8 mouse cellular contexts compared by ENCODE assay signal in the genomic region with DNA sequence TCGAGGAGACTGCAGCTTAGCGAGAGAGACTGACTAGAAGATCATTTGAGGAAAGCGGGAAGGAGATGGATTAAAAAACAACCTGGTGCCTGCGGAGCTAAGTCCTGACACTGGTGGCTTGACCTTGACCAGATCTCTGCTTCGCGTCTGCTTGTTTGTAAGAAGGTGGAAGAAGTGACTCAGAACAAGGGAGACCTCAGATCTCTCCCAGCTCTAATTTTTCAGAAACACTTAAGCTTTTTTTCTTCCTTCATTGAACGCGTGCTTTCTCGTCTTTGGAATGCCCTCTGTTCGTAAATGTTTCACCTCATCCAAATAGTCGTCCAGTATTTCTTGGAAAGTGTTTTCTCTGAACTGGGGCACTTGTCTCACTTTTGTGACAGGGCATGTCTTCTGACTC. TPM values are rescaled to one million over a fixed set of nuclear protein-coding genes. Genes with fewer than 3 reads are reported as not detected.
DNase-seq lines count a peak whose midpoint lies in the region; ATAC-seq and TF ChIP-seq lines count a peak whose summit lies in the region.

No protein-coding gene starts in this region.

- no peak for TF ChIP-seq POLR2A in thymus, adult 2 months (IDR thresholded peaks at IDR 0.05; ENCODE audit: control insufficient read depth, extremely low read depth, insufficient read depth, low read length, poor library complexity)

- H3K27me3 ChIP-seq in erythroblast, embryonic 14.5 days (ENCODE audit: control insufficient read depth), result peaks cover 49% of the 10 kb centered on the region
- H3K27me3 ChIP-seq in hindbrain, postnatal 0 days (ENCODE audit: insufficient read depth, low read length), result no peaks in the 10 kb centered on the region
- H3K27me3 ChIP-seq in midbrain, embryonic 11.5 days (ENCODE audit: control insufficient read depth, insufficient read depth, low read length), result no peaks in the 10 kb centered on the region
- H3K27me3 ChIP-seq in thymus, adult 2 months (ENCODE audit: control insufficient read depth, insufficient read depth, low read length), result no peaks in the 10 kb centered on the region

- peak overlapping the region; percentile 61 for H3K4me2 ChIP-seq in hindbrain, postnatal 0 days (ENCODE audit: low read depth, low read length)
- peak overlapping the region; percentile 50 for H3K4me2 ChIP-seq in midbrain, embryonic 11.5 days

- peaks cover 28% of the 10 kb centered on the region for H3K4me1 ChIP-seq in erythroblast, embryonic 14.5 days (ENCODE audit: control insufficient read depth)
- no peaks in the 10 kb centered on the region for H3K4me1 ChIP-seq in hindbrain, postnatal 0 days (ENCODE audit: insufficient read depth, low read length)
- peaks cover 11% of the 10 kb centered on the region; the same call in 1 of the 2 replicates for H3K4me1 ChIP-seq in midbrain, embryonic 11.5 days (ENCODE audit: control insufficient read depth, insufficient read depth, low read length)
- peaks cover 5% of the 10 kb centered on the region for H3K4me1 ChIP-seq in thymus, adult 2 months (replicated peaks; ENCODE audit: control insufficient read depth, insufficient read depth, low read length)

- DNase-seq in MN1 (ENCODE audit: low spot score), result peak; percentile 51
- DNase-seq in hindbrain, postnatal 0 days (ENCODE audit: low spot score), result no peak
- DNase-seq in midbrain, embryonic 11.5 days (ENCODE audit: low spot score, missing footprints), result no peak
- no peak for DNase-seq in cerebellum, postnatal 36 days
- no peak for DNase-seq in thymus, adult 2 months
- DNase-seq in embryo, embryonic 10 days (ENCODE audit: low spot score), result no peak

- TF ChIP-seq CTCF in hindbrain, postnatal 0 days (IDR thresholded peaks at IDR 0.05; ENCODE audit: low read depth), result no peak
- no peak for TF ChIP-seq CTCF in thymus, adult 2 months (IDR thresholded peaks at IDR 0.05; ENCODE audit: borderline replicate concordance, control insufficient read depth, extremely low read depth, insufficient read depth, low read length, poor library complexity)

- peaks cover 2% of the 10 kb centered on the region; the same call in 1 of the 2 replicates for H3K9me3 ChIP-seq in erythroblast, embryonic 14.5 days (ENCODE audit: control insufficient read depth, low read length)
- no peaks in the 10 kb centered on the region for H3K9me3 ChIP-seq in hindbrain, postnatal 0 days (ENCODE audit: low read length)
- H3K9me3 ChIP-seq in midbrain, embryonic 11.5 days (ENCODE audit: control insufficient read depth, low read length), result no peaks in the 10 kb centered on the region

- ATAC-seq in erythroblast, adult 5-6 weeks (replicated peaks; ENCODE audit: low FRiP score, poor library complexity, severe bottlenecking), result no peak
- ATAC-seq in hindbrain, postnatal 0 days, result no peak
- ATAC-seq in midbrain, embryonic 11.5 days (ENCODE audit: low FRiP score), result no peak

- H3K27ac ChIP-seq in hindbrain, postnatal 0 days, result peak overlapping the region; percentile 41
- peak overlapping the region; percentile 58; the same call in 1 of the 2 replicates for H3K27ac ChIP-seq in midbrain, embryonic 11.5 days (ENCODE audit: low read depth, low read length)
- H3K27ac ChIP-seq in thymus, adult 2 months (ENCODE audit: control insufficient read depth, insufficient read depth, low read length), result no peak overlapping the region

- H3K9ac ChIP-seq in hindbrain, postnatal 0 days (replicated peaks; ENCODE audit: low read length), result peak overlapping the region; percentile 40; the same call in 1 of the 2 replicates
- H3K9ac ChIP-seq in midbrain, embryonic 11.5 days (ENCODE audit: low read length), result peak overlapping the region; percentile 13; the same call in 1 of the 2 replicates

- peak overlapping the region; percentile 72 for H3K4me3 ChIP-seq in erythroblast, embryonic 14.5 days (replicated peaks)
- H3K4me3 ChIP-seq in hindbrain, postnatal 0 days (ENCODE audit: low read length), result peak overlapping the region; percentile 68
- H3K4me3 ChIP-seq in midbrain, embryonic 11.5 days (ENCODE audit: low read depth, low read length), result peak overlapping the region; percentile 81
- no peak overlapping the region for H3K4me3 ChIP-seq in thymus, adult 2 months (ENCODE audit: control insufficient read depth, insufficient read depth, low read length)

- H3K36me3 ChIP-seq in erythroblast, embryonic 14.5 days (ENCODE audit: control insufficient read depth), result no peaks in the 10 kb centered on the region
- no peaks in the 10 kb centered on the region for H3K36me3 ChIP-seq in hindbrain, postnatal 0 days (ENCODE audit: insufficient read depth, low read length)
- H3K36me3 ChIP-seq in midbrain, embryonic 11.5 days (ENCODE audit: control insufficient read depth, insufficient read depth, low read length), result no peaks in the 10 kb centered on the region
- no peaks in the 10 kb centered on the region for H3K36me3 ChIP-seq in thymus, adult 2 months (ENCODE audit: control insufficient read depth, insufficient read depth, low read length)

- 11% methylated on average over 11 of the region's 11 CpGs for WGBS in hindbrain, postnatal 0 days
- WGBS in midbrain, embryonic 11.5 days, result 11% methylated on average over 11 of the region's 11 CpGs
- WGBS in thymus, adult 2 months, result 20% methylated on average over 11 of the region's 11 CpGs

RNA-seq across cellular contexts. Expression of a gene that starts 1.0 kb away (rescaled TPM):
- 0.03 TPM in 1 of 2 replicates, not detected in the other for polyA plus RNA-seq in erythroblast, embryonic 14.5 days (2012)
- 1.7 TPM in 1 of 2 replicates, not detected in the other for total RNA-seq in erythroblast, adult 5-6 weeks (2015; ENCODE audit: low replicate concordance)
- 2.2 and 4.3 TPM in 2 replicates for total RNA-seq in erythroblast, adult 5-6 weeks (2017; ENCODE audit: low replicate concordance)
- 15.1 and 17.3 TPM in 2 replicates for total RNA-seq in hindbrain, postnatal 0 days (2014; rRNA removed)
- polyA plus RNA-seq in hindbrain, postnatal 0 days (2015; fragmentation: Nextera tagmentation; extraction: Ambion mirVana), result 3.2 and 4.1 TPM in 2 replicates
- 4.2 and 5.0 TPM in 2 replicates for polyA plus RNA-seq in midbrain, embryonic 11.5 days (2014; fragmentation: Nextera tagmentation; extraction: Ambion mirVana)
- polyA plus RNA-seq in thymus, adult 2 months (2012; rRNA removed), result 8.6 and 11.1 TPM in 2 replicates
